Mouse (Mus musculus): ENCODE measurements around the gene Tmem238.
"Not testable (repeated sequence)": the region's sequence is repeated elsewhere in the genome, so short reads cannot be mapped to it uniquely, and the experiment has no call there.

The Tmem238 gene

DNA sequence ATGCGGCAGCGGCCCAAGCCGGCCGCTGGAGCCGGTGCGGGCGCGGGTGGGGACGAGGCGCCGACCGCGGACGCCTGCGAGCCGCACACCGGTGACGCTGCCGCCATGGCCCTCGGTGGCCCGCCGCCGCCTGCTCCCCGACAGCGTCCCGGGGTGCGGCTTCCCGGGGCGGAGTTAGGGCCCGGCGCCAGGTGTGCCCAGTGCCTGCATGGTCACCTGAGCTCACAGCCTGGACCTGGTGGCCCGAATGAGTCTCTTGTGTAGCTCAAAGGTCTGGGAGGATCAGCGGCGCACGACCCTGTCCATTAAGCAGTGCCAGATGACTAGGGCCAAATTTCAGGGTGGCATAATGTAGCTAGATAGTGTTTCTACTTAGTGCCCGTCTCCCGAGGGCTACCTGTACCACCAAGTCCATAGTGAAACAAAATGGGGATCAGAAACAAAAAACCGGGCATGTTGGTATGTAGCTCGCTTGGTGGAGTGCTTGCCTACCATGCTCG, at the start of gene Tmem238:
TSS of gene Tmem238 (minus strand) at position 221 of the 500 bp plus-strand sequence.
- DNase-seq (ENCODE audit: low read depth, low spot score) = peak; percentile 41

DNA sequence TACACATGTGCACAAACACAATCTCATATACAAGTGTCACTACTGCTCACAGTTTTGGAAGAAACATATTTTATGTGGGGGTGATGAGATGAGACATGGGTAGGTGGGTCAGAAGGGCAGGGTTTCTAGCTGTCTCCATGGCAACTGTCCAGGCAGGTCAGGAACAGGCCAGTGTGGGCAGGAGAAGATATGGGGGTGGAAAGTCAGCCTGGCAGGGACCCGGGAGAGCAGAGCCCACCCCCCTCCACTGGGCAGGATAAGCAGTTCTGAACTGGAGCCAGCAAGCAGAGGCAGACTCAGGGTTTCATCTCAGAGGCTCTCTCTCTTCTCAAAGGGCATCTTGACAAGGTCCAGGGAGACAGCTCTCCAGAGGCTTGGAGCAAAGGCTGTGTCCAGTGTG, 48.2 kb upstream of the Tmem238 start:
- DNase-seq (ENCODE audit: low read depth, low spot score) = no peak

- DNase-seq (ENCODE audit: low read depth, low spot score) = peak; percentile 23
Measured at GRCm38 (mm10) chr7:4836351-4836792, 46.9 kb upstream of the Tmem238 start.

GRCm38 (mm10) chr7:4835631-4836327, 46.3 kb upstream of the Tmem238 start:
- no peak for DNase-seq (ENCODE audit: low read depth, low spot score)

DNA sequence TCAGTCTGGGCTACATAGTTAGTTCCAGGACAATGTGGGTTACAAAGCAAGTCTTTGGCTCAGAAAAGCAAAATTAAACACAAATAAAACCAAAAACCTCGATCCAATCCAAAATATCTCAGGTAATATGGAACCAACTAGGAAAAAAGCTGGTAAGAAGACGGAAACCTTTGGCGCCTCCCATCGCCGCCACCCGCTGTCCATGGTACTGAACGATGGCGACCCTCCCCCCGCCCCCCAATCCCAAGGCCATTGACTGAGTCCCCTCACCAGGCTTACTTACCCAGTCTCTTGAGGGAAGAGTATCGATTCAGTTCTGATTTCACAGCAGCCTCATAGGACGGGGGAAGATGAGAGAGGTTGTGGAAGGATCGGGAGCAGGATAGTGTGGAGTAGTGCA, 41.0 kb upstream of the Tmem238 start:
- DNase-seq (ENCODE audit: low read depth, low spot score) = no peak

- DNase-seq (ENCODE audit: low read depth, low spot score) = no peak
Measured at GRCm38 (mm10) chr7:4825365-4825764, 35.9 kb upstream of the Tmem238 start.

- DNase-seq (ENCODE audit: low read depth, low spot score) = no peak
Measured at GRCm38 (mm10) chr7:4822162-4822907, 32.9 kb upstream of the Tmem238 start.

- no peak for DNase-seq (ENCODE audit: low read depth, low spot score)
Measured at GRCm38 (mm10) chr7:4821690-4822089, 32.2 kb upstream of the Tmem238 start.

GRCm38 (mm10) chr7:4820925-4821324, 31.5 kb upstream of the Tmem238 start:
- not testable (repeated sequence) for DNase-seq (ENCODE audit: low read depth, low spot score)

DNA sequence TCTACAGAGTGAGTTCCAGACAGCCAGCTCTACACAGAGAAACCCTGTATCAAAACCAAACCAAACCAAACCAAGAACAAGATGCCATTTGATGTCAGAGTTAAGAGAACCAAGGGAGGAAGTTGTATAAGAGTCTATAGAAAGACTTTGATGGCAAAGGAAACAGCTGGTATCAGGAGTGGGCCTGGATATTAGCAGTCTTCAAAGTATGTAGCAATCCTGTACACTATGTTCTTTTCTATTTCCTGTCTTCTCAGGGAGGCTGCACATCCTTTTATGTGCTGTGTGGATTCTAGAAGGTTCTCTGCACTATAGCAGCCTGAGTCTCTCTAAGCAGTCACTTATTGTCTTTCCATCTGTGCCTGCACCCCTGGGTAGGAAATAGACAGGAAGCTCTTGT, 27.1 kb upstream of the Tmem238 start:
- no peak for DNase-seq (ENCODE audit: low read depth, low spot score)

DNA sequence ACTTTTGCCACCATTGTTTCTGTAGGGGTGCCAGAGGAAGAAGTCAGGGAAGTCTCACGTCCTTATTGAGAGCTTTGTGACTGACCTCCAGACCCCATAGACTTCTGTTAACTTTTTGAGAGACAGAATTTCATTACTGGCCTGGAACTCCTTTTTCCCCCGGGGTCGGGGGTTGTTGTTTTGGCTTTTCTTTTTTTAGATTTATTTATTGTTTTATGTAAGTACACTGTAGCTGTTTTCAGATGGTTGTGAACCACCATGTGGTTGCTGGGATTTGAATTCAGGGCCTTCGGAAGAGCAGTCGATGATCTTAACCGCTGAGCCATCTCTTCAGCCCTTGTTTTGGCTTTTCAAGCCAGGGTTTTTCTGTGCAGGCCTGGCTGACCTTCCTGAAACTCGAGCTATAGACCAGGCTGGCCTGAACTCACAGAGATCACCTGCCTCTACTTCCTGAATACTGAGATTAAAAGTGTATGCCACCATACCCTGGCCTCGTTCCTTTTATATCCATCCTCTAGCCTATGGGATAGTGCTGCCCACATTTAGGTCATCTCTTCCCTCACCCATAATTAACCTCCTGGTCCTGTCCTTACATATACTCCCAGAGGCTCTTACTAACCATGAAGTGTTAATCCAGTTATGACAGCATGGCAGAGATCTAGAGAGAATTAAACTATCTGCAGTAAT, 23.8 kb upstream of the Tmem238 start:
- DNase-seq (ENCODE audit: low read depth, low spot score) = no peak

DNA sequence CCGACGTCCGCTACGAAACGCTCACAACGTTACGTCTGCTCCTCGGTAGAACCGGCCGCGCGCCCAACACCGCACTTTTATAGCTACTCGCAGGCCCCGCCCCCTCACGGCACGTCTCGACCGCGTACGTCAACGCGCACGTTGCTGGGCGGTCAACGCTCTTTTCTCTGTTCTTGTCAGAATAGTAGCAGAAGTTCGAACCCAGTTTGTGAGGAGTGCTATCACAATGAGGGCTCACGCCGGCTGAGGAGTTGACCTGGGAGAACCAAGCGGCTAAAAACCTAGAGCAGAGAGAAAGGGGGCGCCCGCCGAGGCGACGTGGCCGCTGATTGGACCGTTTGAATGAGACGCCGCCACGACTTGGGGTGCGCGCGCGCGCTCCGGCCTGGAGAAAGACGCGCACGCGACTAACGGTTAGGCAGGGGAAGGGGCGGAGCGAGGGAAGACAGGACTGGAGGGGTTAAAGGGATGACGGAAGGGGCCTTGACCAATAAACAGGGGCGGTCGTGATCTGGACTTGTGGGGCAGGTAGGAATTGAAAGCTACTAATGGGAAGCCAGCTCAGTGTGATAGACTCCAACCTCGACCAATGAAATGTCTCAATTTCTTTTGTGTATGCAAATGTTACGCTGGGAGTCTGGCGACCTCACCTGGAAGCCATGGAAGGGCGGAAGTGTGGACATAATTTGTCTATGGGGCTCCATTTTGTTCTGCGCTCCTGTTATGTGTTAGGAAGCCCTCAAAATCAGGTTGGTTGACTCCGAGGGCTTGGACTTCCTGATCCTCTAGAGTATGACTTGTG, 23.0 kb upstream of the Tmem238 start, which contains the start of gene Ube2s:
TSS of gene Ube2s (minus strand) at position 288 of the 802 bp plus-strand sequence.
- peak; percentile 99 for DNase-seq (ENCODE audit: low read depth, low spot score)

GRCm38 (mm10) chr7:4811842-4812302, 22.4 kb upstream of the Tmem238 start:
- no peak for DNase-seq (ENCODE audit: low read depth, low spot score)

- not testable (repeated sequence) for DNase-seq (ENCODE audit: low read depth, low spot score)
Measured at GRCm38 (mm10) chr7:4811131-4811530, 21.7 kb upstream of the Tmem238 start.

GRCm38 (mm10) chr7:4806716-4807115, 17.3 kb upstream of the Tmem238 start:
- peak; percentile 35 for DNase-seq (ENCODE audit: low read depth, low spot score)

- DNase-seq (ENCODE audit: low read depth, low spot score) = no peak
Measured at GRCm38 (mm10) chr7:4802247-4802646, 12.8 kb upstream of the Tmem238 start.

DNA sequence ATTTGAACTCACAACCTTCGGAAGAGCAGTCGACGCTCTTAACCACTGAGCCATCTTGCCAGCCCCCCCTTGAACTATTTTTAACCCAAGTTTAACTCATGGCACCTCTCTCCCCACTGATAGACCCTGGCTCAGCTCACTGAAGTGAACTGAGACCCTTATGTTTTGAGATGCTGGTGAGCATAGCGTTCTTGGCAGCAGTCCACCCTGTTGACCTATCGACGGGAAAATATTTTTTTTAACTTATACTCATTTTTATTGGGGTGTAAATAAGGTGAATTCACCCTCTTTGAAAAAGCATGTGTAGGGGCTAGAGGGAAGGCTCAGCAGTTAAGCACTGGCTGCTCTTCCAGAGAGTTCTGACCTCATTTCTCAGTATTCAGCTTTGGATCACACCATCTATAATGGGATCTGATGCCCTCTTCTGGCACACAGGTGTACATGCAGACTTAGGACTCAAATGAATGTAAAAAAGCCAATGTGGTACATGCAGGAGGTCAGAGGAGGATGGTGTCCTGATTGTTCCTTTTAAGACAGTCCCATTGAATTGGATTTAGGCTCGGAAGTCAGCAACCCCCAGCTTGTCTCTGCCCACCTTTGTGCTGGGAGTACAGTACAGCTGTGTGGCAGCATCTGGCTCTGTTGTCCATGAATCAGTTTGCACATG, 6.4 kb upstream of the Tmem238 start:
- DNase-seq (ENCODE audit: low read depth, low spot score) = peak; percentile 39

GRCm38 (mm10) chr7:4794631-4795168, 5.2 kb upstream of the Tmem238 start:
- no peak for DNase-seq (ENCODE audit: low read depth, low spot score)

DNA sequence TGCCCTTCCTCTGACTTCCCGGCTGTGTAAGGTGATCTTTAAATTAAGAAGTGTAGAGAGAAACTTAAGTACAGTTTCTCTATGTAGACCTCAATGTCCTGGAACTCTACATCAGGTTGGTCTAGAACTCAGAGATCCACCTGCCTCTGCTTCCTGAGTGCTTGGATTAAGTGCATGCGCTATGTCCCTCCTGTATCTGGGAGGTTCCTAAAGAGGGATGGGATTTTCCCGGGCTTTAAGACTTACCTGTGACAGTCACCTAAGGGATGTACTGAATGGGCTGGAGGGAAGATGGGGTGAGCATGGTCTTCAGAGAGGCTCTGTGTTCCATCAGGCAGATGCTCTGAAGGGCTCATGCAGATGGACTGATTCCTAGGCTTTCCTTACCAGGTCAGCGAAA, 4.2 kb upstream of the Tmem238 start:
- no peak for DNase-seq (ENCODE audit: low read depth, low spot score)

- not testable (repeated sequence) for DNase-seq (ENCODE audit: low read depth, low spot score)
Measured at GRCm38 (mm10) chr7:4793248-4793647, 3.8 kb upstream of the Tmem238 start.

Data from skeletal muscle tissue, adult 2 months (tissue).